Mouse (Mus musculus): ENCODE results near the gene H2al1k.
"Not testable (repeated sequence)": the region's sequence is repeated elsewhere in the genome, so short reads cannot be mapped to it uniquely, and the experiment has no call there.

H2al1k gene

DNA sequence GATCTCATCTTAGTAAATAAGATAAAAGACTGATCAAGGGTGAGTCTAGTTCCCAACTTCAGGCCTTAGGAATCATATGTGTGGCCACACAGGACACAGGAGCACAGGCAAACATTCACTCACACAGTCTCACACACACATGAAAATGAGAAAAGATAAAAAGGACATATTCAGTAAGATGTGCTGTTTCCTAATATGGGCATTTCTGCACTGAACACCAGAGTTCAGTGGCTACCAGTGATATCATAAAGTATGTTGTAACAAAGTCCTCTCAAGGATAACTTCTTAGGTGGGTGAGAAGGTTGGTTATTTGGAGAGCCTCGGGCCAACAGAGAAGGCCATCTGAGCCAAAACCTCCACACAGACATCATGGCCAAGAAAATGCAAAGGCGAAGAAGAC lies at the start of gene H2al1k:
Gene H2al1k, plus strand, starts transcription at position 301 of the 400 bp plus-strand sequence.
- DNase-seq (ENCODE audit: low spot score in 2 of 2): not testable (repeated sequence)

DNA sequence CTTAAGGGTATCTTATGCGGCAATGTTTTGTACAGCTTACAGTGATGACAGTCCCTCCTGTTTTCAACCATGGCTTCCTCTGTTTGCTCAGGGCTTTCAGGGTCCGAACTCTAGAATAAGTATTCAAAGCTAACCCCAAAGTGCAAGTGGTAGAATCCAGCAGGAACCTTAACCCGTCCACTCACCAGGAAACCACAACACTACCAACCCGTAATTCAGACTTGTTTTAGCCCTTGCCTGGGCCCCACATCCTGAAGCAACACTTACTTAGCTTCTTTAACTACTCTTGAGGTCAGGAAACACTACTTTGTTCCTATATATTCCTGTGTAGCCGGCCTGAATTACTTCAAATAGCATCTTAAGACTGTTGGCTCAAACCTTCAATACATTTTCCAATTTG lies 47.6 kb upstream of the H2al1k start:
- no peak for DNase-seq (ENCODE audit: low spot score in 2 of 2)

DNA sequence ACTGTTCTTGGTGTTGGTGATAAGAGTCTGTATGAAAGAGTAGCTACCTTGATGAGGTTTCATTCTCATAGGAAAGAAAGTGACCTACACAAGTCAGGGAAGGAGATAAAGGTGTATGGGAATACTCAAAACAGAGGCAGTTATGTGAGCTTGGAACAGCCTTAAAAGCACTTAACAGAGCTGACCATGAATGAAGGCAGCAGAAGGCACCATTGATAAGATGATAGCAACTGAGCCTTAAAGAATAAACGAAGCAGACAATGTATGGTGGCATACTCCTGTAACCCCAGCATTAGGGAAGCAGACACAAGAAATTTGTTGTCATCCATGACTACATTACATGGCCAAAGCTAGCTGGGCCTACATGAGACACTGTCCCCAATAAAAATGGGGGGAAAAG lies 47.0 kb upstream of the H2al1k start:
- DNase-seq (ENCODE audit: low spot score in 2 of 2): no peak

DNA sequence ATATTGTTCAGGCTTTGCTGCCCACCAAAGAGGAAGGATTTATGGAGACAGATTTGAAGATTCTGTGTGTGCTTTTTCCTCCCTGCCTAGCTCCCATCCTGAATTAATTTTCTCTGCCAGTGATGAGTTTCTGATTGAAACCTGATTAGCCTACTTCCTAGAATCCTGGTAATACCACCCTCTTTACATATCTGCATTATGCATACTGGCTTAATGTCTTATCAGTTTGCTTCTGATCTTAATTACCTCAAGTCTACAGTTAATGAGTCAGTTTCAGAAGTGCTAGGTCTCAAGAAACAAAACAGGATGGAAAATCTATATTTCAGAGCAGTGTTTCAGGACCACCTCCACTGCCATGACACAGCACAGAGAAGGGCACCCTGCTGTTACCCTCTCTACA lies 34.0 kb upstream of the H2al1k start:
- DNase-seq (ENCODE audit: low spot score in 2 of 2): not testable (repeated sequence)

DNA sequence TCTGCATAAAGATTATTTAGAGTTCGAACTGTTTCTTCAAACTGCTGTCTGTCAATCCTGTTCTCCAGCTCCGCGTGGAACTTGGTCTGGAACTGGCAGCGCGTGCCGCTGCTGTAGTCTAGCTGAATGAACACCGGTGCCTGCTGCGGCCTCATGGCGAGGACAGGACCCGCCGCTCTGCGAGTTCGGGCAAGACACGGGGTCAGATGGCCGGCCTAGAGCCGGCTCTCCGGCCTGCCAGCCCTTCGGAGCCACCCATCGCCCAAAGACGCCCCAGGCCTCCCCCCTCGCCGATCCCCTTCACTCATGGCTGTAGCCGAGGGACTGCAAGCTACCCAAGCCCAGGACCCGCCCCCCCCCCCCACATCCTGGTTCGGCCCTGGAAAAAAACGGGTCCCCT lies 22.5 kb upstream of the H2al1k start:
- DNase-seq (ENCODE audit: low spot score in 2 of 2): not testable (repeated sequence)

DNA sequence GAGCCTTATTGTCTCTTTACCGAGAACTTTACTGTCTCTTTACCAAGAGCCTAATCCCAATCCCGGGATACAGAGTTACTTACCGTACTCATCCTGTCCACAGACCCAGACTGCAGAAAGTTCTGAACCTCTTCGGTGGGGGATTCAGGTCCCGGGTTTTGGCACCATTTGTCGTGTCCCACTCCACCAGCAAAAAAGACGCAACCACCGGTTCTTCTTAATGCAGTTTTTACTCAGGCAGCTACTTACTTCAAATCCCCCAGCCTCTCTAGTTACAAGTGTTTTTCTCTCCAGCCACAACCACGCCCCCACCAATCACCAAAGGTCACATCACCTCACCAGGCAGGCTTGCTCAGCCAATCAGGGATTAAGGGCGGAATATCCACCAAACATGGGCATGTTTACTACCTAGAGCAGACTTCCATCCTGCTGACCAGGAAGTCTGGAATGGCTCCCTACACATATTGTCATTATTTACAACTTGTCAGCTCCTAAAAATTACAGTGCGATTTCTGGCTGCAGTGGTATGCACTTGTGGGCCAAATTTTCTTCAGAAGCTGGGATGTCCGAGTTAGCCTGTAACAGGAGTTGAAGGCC lies 18.0 kb upstream of the H2al1k start:
- DNase-seq (ENCODE audit: low spot score in 2 of 2): not testable (repeated sequence)

DNA sequence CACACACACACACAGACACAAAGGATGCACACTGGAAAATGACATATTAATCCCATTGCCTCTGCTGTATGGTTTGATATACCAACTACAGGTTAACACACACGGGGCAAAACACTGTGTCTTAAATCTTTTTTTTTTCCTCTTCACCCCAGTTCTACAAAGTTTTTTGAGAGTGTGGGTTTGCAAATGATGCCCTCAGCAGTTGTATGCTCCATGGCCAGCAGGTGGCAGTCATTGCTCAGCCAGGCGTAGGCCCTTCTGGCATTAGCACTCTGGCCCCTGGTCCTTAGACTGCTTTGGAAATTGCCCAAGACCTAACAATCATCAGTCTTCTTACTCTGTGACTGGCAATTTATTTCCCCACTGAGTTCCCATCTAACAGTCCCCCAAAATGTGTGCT lies 17.4 kb upstream of the H2al1k start:
- DNase-seq (ENCODE audit: low spot score in 2 of 2): peak; percentile 6 to 7

DNA sequence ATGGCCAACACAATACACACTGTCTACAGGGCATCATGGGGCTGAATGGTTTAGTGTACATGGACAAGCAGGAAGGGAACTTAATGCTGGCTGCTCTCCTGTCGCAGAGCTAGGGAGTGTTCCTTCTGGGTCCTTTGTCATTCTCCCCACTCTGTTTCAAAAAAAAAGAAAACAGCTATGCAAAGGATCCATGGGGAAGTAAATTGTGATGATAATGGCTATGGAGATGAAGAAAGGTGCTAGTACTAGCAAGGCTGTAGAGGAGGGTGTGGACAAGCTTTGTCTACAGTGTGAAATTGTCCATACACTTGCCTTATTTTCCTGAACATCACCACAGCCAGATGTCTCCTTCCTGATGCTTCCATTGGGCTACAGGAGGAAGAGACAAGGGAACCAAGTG lies 15.4 kb upstream of the H2al1k start:
- DNase-seq (ENCODE audit: low spot score in 2 of 2): not testable (repeated sequence)

DNA sequence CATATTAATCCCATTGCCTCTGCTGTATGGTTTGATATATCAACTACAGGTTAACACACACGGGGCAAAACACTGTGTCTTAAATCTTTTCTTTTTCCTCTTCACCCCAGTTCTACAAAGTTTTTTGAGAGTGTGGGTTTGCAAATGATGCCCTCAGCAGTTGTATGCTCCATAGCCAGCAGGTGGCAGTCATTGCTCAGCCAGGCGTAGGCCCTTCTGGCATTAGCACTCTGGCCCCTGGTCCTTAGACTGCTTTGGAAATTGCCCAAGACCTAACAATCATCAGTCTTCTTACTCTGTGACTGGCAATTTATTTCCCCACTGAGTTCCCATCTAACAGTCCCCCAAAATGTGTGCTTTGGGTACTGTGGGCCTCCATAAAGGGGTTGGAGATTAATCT lies 23.6 kb downstream of the H2al1k start:
- DNase-seq (ENCODE audit: low spot score in 2 of 2): not testable (repeated sequence)

DNA sequence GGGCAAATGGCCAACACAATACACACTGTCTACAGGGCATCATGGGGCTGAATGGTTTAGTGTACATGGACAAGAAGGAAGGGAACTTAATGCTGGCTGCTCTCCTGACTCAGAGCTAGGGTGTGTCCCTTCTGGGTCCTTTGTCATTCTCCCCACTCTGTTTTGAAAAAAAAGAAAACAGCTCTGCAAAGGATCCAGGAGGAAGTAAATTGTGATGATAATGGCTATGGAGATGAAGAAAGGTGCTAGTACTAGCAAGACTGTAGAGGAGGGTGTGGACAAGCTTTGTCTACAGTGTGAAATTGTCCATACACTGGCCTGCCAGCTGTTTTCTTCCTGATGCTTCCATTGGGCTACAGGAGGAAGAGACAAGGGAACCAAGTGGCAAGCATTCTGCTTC lies 25.5 kb downstream of the H2al1k start:
- DNase-seq (ENCODE audit: low spot score in 2 of 2): not testable (repeated sequence)

All from thymus, postnatal 10 days (tissue).